Mouse (Mus musculus) left cerebral cortex, adult 2 months (tissue): Measurements from ENCODE around the gene Fbxo41. TPM values are rescaled to one million over a fixed set of nuclear protein-coding genes. Genes with fewer than 3 reads are reported as not detected.
A peak's percentile ranks its signal among the peaks of the same experiment; 100 is the strongest.

Experiments
- DNase-seq, 2 experiments: peaks; one replicate each; pipeline ENCODE4 v3.0.0; 2021 to 2022; ENCODE audit warnings: low spot score in 2 of 2, mixed read lengths in 1 of 2; ENCODE audit errors: extremely low spot score in 1 of 2
- H3K27ac ChIP-seq: fragments of 200-600 bp; 2 replicates; pipeline ENCODE4 v1.8.1; 2022
- H3K4me3 ChIP-seq: fragments of 200-600 bp; 2 replicates; pipeline ENCODE4 v1.8.1; 2022
- CTCF ChIP-seq: fragments of 200-600 bp; IDR thresholded peaks from 2 replicates; pipeline ENCODE4 v1.8.1; 2022; ENCODE audit warnings: antibody characterized with exemption, mild to moderate bottlenecking, moderate library complexity
- intact Hi-C: fragments of 180-260 bp; cut with DNase I; formaldehyde crosslinking; loops from one replicate; pipeline ENCODE4 v1.15.1; 2025
- total RNA-seq, 2 experiments: library from RNA; stranded (reverse); gene quantifications; 2 replicates each; pipeline ENCODE4 v1.2.3; 2021

Gene Fbxo41
- total RNA-seq, 2 experiments from 2014 or later = 101 to 102 TPM

GRCm38 (mm10) chr6:85443488-85444233 lies 59.1 kb downstream of the Fbxo41 start:
- H3K27ac ChIP-seq = peak overlapping the region; percentile 15; the same call in 1 of the 2 replicates
- TF ChIP-seq CTCF = no peak
- no peak overlapping the region for H3K4me3 ChIP-seq
- DNase-seq = no peak
- intact Hi-C loops = no loop called here

- intact Hi-C loops = no loop called here
- no peak for TF ChIP-seq CTCF
These were observed 61.7 kb downstream of the Fbxo41 start for GRCm38 (mm10) chr6:85441142-85441541.

GRCm38 (mm10) chr6:85436631-85437030 lies 66.2 kb downstream of the Fbxo41 start:
- DNase-seq = no peak
- intact Hi-C loops = no loop called here
- TF ChIP-seq CTCF = no peak

More at GRCm38 (mm10) chr6:85441142-85441541, 61.7 kb downstream of the Fbxo41 start:
- no peak overlapping the region for H3K4me3 ChIP-seq
- no peak for DNase-seq
- H3K27ac ChIP-seq = no peak overlapping the region

DNA sequence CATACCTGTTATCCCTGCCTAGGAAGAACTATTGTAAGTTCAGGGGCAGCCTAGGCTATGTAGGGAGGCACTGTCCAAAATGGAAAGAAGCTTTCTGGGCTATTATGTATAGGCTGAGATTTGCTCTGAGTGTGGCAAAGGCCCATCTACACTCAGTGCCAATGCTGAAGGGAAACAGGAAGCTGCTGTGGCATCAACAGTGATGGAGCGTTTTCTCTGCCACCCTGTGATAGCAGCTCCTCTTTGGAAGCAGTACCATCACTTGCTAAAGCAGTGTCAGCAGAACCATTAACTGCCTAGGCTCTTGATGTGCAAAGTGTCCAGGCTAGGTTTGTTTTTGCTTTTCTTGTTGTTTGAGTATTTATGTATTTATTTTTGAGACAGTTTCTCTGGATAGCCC lies 66.6 kb downstream of the Fbxo41 start:
- TF ChIP-seq CTCF = no peak
- intact Hi-C loops = no loop called here
- no peak for DNase-seq
- Histone ChIP-seq H3K27ac (no peak overlapping the region), H3K4me3 (no peak overlapping the region)

More at GRCm38 (mm10) chr6:85436631-85437030, 66.2 kb downstream of the Fbxo41 start:
- Histone ChIP-seq H3K4me3 (no peak overlapping the region), H3K27ac (no peak overlapping the region)

DNA sequence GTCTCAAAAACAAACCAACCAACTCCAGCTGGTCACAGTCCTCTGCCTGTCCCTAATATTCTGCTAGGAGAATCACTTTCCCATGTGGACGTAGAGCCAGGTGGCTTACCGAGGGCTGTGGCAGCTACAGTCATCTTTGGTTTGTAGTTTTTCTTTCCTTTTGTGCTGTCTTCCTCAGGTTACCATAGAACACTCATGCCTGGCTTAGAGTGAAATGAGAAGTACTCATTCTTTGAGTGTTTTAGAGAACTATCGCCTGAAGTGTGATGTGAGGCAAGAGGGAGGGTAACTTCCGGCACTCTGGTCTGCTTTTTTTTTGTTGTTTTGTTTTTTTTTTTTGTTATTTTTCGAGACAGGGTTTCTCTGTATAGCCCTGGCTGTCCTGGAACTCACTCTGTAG lies 68.9 kb downstream of the Fbxo41 start:
- intact Hi-C loops = no loop called here
- Histone ChIP-seq H3K27ac (no peak overlapping the region), H3K4me3 (no peak overlapping the region)
- no peak for DNase-seq
- TF ChIP-seq CTCF = no peak

GRCm38 (mm10) chr6:85431842-85432431 lies 70.9 kb downstream of the Fbxo41 start, which contains the start of gene Smyd5:
Gene Smyd5, plus strand, starts transcription at chr6:85431989.
- no peak for TF ChIP-seq CTCF
- peak; percentile 84 to 87 for DNase-seq
- intact Hi-C loops = no loop called here
- H3K4me3 ChIP-seq = peak within 1 kb of the TSS; percentile 85
- peak within 1 kb of the TSS; percentile 61; the same call in 1 of the 2 replicates for H3K27ac ChIP-seq

DNA sequence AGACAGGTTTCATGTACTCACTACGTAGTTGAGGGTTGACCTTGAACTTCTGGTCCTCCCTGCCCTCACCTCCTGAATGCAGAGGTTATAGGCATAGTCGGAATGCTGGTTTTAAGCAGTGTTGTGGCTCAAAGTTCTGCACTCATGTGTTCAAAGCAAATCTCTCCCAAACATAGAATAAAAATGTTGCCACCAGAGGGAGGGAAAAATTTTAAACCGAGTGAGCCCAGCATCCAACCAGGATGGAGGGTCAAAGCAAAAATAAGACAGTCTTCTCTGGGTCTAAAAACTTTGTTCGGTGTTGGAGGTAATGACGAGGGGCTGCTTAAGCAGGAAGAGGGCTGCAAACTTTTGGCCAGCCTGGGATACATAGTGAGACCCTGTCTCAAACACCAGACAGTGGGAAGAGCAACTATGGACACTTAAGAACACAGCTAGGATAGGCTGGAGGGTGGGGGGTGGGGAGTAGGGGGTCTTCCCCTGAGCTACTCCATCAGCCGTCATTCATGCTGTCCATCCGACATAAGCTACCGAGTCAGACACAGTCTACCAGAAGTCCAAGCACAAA lies 71.4 kb downstream of the Fbxo41 start:
- Histone ChIP-seq H3K27ac (peak overlapping the region; percentile 61; the same call in 1 of the 2 replicates), H3K4me3 (peak overlapping the region; percentile 85)
- no peak for DNase-seq
- intact Hi-C loops = no loop called here
- TF ChIP-seq CTCF = peak; percentile 13

DNA sequence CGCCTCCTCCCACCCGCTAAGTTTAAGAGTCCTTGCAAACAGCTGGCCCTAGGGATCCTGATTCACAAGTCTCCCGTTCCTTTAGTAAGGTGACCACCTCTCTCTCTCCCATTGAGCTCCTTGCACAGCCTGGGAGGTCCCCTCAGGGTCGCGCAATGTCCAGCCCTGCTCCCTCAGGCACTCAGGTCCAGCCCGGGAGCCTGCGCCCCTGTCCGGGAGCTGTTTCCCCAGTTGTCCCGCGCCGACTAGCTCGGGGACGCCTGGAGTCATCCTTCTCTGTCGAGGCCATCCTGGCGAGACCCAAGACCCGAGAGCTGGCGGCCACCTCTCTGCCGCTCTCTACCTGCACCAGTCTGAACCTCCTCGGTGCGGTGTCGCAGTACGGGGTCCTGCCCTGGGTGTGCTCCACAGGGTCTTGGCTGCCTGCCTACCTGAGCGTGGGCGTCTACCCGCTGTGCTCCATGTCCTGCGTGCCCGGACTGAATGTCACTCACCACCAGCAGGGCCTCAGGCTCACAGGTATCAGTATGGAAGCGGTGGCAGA lies 78.9 kb downstream of the Fbxo41 start, which contains the start of gene Noto:
Gene Noto, plus strand, starts transcription at position 51 of the 544 bp plus-strand sequence.
- no peak within 1 kb of the TSS for H3K27ac ChIP-seq
- intact Hi-C loops = no loop called here
- no peak for TF ChIP-seq CTCF
- no peak for DNase-seq
- no peak within 1 kb of the TSS for H3K4me3 ChIP-seq

Other genes with a start within 250 kb of the Fbxo41 start
- 100 to 1,000 TPM; 161 to 173 TPM for gene Sfxn5, start 169.6 kb downstream of the Fbxo41 start, total RNA-seq
- 10 to 100 TPM; 74.5 to 78.6 TPM for gene Rab11fip5, start 128.4 kb downstream of the Fbxo41 start, total RNA-seq
- not detected for gene Noto, start 79.1 kb downstream of the Fbxo41 start, total RNA-seq
- gene Smyd5, start 71.0 kb downstream of the Fbxo41 start, total RNA-seq = 10 to 100 TPM; 48.8 to 52.7 TPM
- gene Cct7, start 51.5 kb downstream of the Fbxo41 start, total RNA-seq = 100 to 1,000 TPM; 200 to 226 TPM
- gene Pradc1, start 51.0 kb downstream of the Fbxo41 start, total RNA-seq = 10 to 100 TPM; 25.3 to 26.0 TPM
- 10 to 100 TPM; 43.7 to 95.7 TPM for gene Egr4, start 10.6 kb upstream of the Fbxo41 start, total RNA-seq
- 10 to 100 TPM in 1 of 2 experiments, 1 to 10 TPM in 1; 9.5 to 10.4 TPM for gene Alms1, start 84.5 kb upstream of the Fbxo41 start, total RNA-seq
- gene Nat8f7, start 210.2 kb upstream of the Fbxo41 start, total RNA-seq = 1 to 10 TPM; 3.8 to 4.5 TPM